Mouse (Mus musculus) MEL (cell line): Measurements from ENCODE around the gene Itpr3.

ENCODE experiments used
- BHLHE40 ChIP-seq: IDR thresholded peaks from 2 replicates; pipeline ENCODE4 v1.6.1; 2012; ENCODE audit warnings: low read depth, mild to moderate bottlenecking, inconsistent platforms, low read length, improper control_type of control experiment, borderline replicate concordance
- CTCF ChIP-seq, 3 experiments: IDR thresholded peaks in 2 of 3; conservative IDR thresholded peaks in 1 of 3; 2 replicates each; pipeline ENCODE4 v1.5.1; 2011 to 2012; ENCODE audit warnings: low read length in 3 of 3, low read depth in 2 of 3, mild to moderate bottlenecking in 2 of 3, improper control_type of control experiment in 1 of 3, inconsistent platforms in 1 of 3, mixed read lengths in 1 of 3, moderate library complexity in 1 of 3; ENCODE audit not compliant: control insufficient read depth in 1 of 3, insufficient read depth in 1 of 3, poor library complexity in 1 of 3, severe bottlenecking in 1 of 3
- E2F4 ChIP-seq: IDR thresholded peaks from 2 replicates; pipeline ENCODE4 v1.6.1; 2011; ENCODE audit warnings: low read depth, low read length, improper control_type of control experiment, borderline replicate concordance
- EP300 ChIP-seq, 2 experiments: IDR thresholded peaks; 2 replicates each; pipeline ENCODE4 v1.6.1; 2011; ENCODE audit warnings: improper control_type of control experiment in 2 of 2, low read length in 2 of 2, low read depth in 1 of 2, mild to moderate bottlenecking in 1 of 2
- JUND ChIP-seq: IDR thresholded peaks from 2 replicates; pipeline ENCODE4 v1.6.1; 2011; ENCODE audit warnings: low read depth, mild to moderate bottlenecking, improper control_type of control experiment, low read length
- KAT2A ChIP-seq: conservative IDR thresholded peaks from 2 replicates; pipeline ENCODE4 v1.6.1; 2012; ENCODE audit warnings: low read depth, low read length, improper control_type of control experiment, inconsistent platforms
- POLR2AphosphoS2 ChIP-seq: IDR thresholded peaks from 2 replicates; pipeline ENCODE4 v1.6.1; 2011; ENCODE audit warnings: low read length, improper control_type of control experiment
- TBP ChIP-seq: IDR thresholded peaks from 2 replicates; pipeline ENCODE4 v1.8.0; 2011; ENCODE audit warnings: low read depth, low read length, improper control_type of control experiment

DNA sequence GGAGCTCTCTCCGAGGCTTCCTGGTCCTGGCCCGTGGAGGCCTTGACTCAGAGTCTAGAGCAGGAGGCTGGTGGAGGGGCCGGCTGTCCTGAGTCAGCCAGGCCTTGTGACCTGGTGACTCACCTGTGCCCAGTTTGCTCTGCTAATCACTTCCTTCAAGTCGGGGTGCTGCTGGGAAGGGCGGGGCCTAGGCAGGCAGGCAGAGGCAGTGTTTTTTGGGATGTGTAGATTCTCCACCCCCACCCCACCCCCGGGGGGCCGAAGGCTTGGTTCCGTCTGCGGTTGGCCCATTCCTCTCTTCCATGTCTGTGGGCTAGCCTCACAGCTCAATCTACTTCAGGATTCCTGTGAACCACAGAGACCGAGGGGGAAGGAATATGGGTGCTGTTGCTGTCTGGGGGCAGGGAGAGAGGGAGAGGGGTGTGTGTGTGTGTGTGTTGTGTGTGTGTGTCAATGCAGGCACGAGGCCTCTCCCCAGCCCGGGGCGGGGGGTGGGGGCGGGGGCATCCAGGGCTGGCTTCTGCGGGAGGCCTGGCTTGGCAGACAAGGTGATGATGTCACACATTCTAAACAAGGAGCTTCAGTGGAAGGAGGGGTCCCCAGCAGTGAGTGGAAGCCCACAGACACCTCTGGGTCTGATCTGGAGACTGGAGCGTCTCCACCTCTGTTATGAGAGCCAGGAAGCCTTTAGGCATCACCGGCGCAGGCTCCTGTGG lies 18.6 kb upstream of the Itpr3 start:
- no peak for TF ChIP-seq TBP
- TF ChIP-seq JUND: no peak
- no peak for TF ChIP-seq EP300 (IDR thresholded peaks at IDR 0.05; ENCODE audit: low read depth in 1 of 2, low read length in 2 of 2)
- TF ChIP-seq BHLHE40: no peak
- TF ChIP-seq CTCF (IDR thresholded peaks at IDR 0.05 in 2 of 3, conservative IDR thresholded peaks at IDR 0.05 in 1 of 3; ENCODE audit: control insufficient read depth in 1 of 3, insufficient read depth in 1 of 3, low read depth in 2 of 3, low read length in 3 of 3, poor library complexity in 1 of 3, severe bottlenecking in 1 of 3): no peak
- no peak for TF ChIP-seq KAT2A
- TF ChIP-seq E2F4: no peak
- no peak for TF ChIP-seq POLR2AphosphoS2
